Mouse (Mus musculus): ENCODE results near the gene Nuak2. TPM values are rescaled to one million over a fixed set of nuclear protein-coding genes. Genes with fewer than 3 reads are reported as not detected.
A peak's percentile ranks its signal among the peaks of the same experiment; 100 is the strongest.

The Nuak2 gene
- total and polyA plus RNA-seq, 2 experiments from 2014 or later: 7.7 to 7.9 TPM

DNA sequence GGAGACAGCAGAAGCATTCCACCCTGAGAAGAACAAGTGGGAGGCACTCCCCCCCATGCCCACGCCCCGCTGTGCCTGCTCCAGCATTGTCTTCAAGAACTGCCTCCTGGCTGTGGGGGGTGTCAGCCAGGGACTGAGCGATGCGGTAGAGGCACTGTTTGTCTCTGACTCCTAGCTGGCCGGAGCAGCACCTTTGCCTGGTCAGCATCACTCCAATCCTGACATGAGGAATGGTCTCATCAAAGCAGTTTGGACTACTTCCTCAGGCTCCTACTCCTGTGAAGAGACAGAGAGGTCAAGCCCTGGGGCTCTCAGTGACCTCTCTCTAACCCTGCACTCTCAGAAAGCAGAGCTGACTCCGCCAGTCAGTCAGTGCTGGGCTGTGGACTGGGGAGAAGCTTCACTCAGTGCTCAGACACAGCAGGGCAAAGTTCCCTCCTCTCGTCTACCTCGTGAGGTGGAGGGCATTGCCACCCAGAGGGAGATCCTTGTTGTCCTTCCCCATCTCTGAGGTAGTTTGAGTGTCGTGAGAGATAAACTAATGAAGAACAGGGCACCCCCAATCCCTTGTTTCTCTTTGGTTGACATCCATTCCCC lies 11.2 kb upstream of the Nuak2 start:
- peaks cover 6% of the 10 kb centered on the region; the same call in 1 of the 2 replicates for H3K4me1 ChIP-seq (ENCODE audit: insufficient read depth, low read length)
- H3K27ac ChIP-seq: no peak overlapping the region
- 37% methylated on average over 9 of the region's 9 CpGs for WGBS
- H3K9ac ChIP-seq (replicated peaks; ENCODE audit: low read length): no peak overlapping the region
- no peak for TF ChIP-seq CTCF (IDR thresholded peaks at IDR 0.05; ENCODE audit: low read depth)
- H3K9me3 ChIP-seq (ENCODE audit: low read length): no peaks in the 10 kb centered on the region
- H3K4me2 ChIP-seq (ENCODE audit: low read depth, low read length): no peak overlapping the region
- no peak overlapping the region for H3K4me3 ChIP-seq (ENCODE audit: low read length)
- peaks cover 3% of the 10 kb centered on the region; the same call in 1 of the 2 replicates for H3K27me3 ChIP-seq (ENCODE audit: insufficient read depth, low read length)
- DNase-seq (ENCODE audit: low spot score) (no peak), ATAC-seq (no peak)
- H3K36me3 ChIP-seq (ENCODE audit: insufficient read depth, low read length): no peaks in the 10 kb centered on the region

DNA sequence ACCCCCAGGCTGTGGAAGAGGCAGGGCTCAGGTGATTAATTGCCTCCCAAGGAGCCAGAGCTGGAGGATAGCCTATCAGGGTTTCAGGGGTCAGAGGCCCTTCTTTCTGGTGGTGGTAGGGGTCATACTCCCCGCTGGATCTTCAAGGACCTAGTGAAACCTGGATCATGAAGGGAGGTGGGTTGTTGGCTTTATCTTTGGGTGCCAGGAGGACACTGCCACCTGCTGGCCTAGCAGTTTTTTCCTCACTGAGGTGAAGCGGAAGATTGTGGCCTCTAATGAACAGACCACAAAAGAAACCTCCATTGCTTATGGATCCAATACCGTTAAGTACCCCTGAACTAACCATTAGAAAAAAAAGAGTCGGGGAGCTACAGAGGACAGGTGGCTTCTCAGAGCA lies 9.8 kb upstream of the Nuak2 start:
- DNase-seq (ENCODE audit: low spot score): peak; percentile 68
- no peaks in the 10 kb centered on the region for H3K9me3 ChIP-seq (ENCODE audit: low read length)
- no peak overlapping the region for H3K27ac ChIP-seq
- H3K27me3 ChIP-seq (ENCODE audit: insufficient read depth, low read length): peaks cover 3% of the 10 kb centered on the region; the same call in 1 of the 2 replicates
- H3K9ac ChIP-seq (replicated peaks; ENCODE audit: low read length): no peak overlapping the region
- H3K4me2 ChIP-seq (ENCODE audit: low read depth, low read length): no peak overlapping the region
- ATAC-seq: no peak
- no peaks in the 10 kb centered on the region for H3K36me3 ChIP-seq (ENCODE audit: insufficient read depth, low read length)
- WGBS: 44% methylated on average over 4 of the region's 4 CpGs
- TF ChIP-seq CTCF (IDR thresholded peaks at IDR 0.05; ENCODE audit: low read depth): peak; percentile 80
- no peak overlapping the region for H3K4me3 ChIP-seq (ENCODE audit: low read length)
- peaks cover 5% of the 10 kb centered on the region; the same call in 1 of the 2 replicates for H3K4me1 ChIP-seq (ENCODE audit: insufficient read depth, low read length)

- no peak overlapping the region for H3K27ac ChIP-seq
- 29% methylated on average over 4 of the region's 4 CpGs for WGBS
Measured at GRCm38 (mm10) chr1:132306808-132307207, 9.1 kb upstream of the Nuak2 start.

DNA sequence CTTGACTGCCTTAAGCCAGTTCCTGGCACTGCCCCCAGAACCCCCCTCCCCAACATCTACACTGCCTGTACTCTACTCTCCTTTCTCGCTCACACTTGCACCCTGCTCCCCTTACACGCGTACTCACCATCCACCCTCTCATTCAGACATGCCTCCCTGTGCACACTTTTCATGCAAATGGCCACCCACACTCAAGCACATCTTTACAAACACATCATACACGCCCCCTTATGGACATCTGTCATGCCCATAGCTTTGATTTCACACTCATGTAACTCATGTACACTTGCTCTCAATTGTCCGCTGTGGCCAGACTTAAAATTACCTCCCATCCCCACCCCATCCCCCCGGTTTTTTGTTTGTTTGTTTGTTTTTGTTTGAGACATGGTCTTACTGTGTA lies 8.0 kb upstream of the Nuak2 start:
- Histone ChIP-seq H3K4me2 (ENCODE audit: low read depth, low read length) (no peak overlapping the region), H3K9ac (replicated peaks; ENCODE audit: low read length) (no peak overlapping the region), H3K4me3 (ENCODE audit: low read length) (no peak overlapping the region), H3K9me3 (ENCODE audit: low read length) (no peaks in the 10 kb centered on the region), H3K27me3 (ENCODE audit: insufficient read depth, low read length) (peaks cover 3% of the 10 kb centered on the region; the same call in 1 of the 2 replicates), H3K27ac (no peak overlapping the region), H3K4me1 (ENCODE audit: insufficient read depth, low read length) (no peaks in the 10 kb centered on the region), H3K36me3 (ENCODE audit: insufficient read depth, low read length) (no peaks in the 10 kb centered on the region)
- ATAC-seq (no peak), DNase-seq (ENCODE audit: low spot score) (no peak)
- 79% methylated on average over 6 of the region's 6 CpGs for WGBS
- no peak for TF ChIP-seq CTCF (IDR thresholded peaks at IDR 0.05; ENCODE audit: low read depth)

More at GRCm38 (mm10) chr1:132306808-132307207, 9.1 kb upstream of the Nuak2 start:
- Histone ChIP-seq H3K4me2 (ENCODE audit: low read depth, low read length) (no peak overlapping the region), H3K27me3 (ENCODE audit: insufficient read depth, low read length) (peaks cover 3% of the 10 kb centered on the region; the same call in 1 of the 2 replicates), H3K9me3 (ENCODE audit: low read length) (no peaks in the 10 kb centered on the region), H3K9ac (replicated peaks; ENCODE audit: low read length) (no peak overlapping the region), H3K4me1 (ENCODE audit: insufficient read depth, low read length) (no peaks in the 10 kb centered on the region), H3K36me3 (ENCODE audit: insufficient read depth, low read length) (no peaks in the 10 kb centered on the region), H3K4me3 (ENCODE audit: low read length) (no peak overlapping the region)
- DNase-seq (ENCODE audit: low spot score): no peak
- no peak for ATAC-seq
- no peak for TF ChIP-seq CTCF (IDR thresholded peaks at IDR 0.05; ENCODE audit: low read depth)

- H3K9ac ChIP-seq (replicated peaks; ENCODE audit: low read length): no peak overlapping the region
- H3K4me2 ChIP-seq (ENCODE audit: low read depth, low read length): no peak overlapping the region
- H3K9me3 ChIP-seq (ENCODE audit: low read length): no peaks in the 10 kb centered on the region
- ATAC-seq (no peak), DNase-seq (ENCODE audit: low spot score) (no peak)
- H3K4me3 ChIP-seq (ENCODE audit: low read length): no peak overlapping the region
- 86% methylated on average over 7 of the region's 7 CpGs for WGBS
- TF ChIP-seq CTCF (IDR thresholded peaks at IDR 0.05; ENCODE audit: low read depth): no peak
- peaks cover 3% of the 10 kb centered on the region; the same call in 1 of the 2 replicates for H3K27me3 ChIP-seq (ENCODE audit: insufficient read depth, low read length)
- H3K36me3 ChIP-seq (ENCODE audit: insufficient read depth, low read length): no peaks in the 10 kb centered on the region
- no peaks in the 10 kb centered on the region for H3K4me1 ChIP-seq (ENCODE audit: insufficient read depth, low read length)
- H3K27ac ChIP-seq: no peak overlapping the region
Measured at GRCm38 (mm10) chr1:132308674-132309073, 7.3 kb upstream of the Nuak2 start.

DNA sequence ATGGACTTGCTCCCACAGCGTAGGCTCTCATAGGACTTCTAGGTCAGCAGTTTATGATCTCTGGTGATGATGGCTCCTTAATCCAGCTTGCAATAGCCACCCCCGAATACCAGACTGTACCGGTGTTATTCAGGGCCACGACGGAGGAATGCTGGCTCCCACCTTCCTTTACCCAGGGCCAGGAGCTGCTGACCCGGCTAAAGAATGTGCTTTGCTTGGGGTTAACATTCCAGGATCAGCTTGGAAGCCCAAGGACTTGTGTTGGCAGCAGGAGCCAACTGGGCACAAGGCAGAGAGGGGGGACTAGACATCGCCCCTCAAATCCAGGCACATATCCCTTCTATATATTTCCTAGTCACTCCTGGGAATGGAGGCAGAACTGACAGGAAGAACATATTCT lies 5.2 kb upstream of the Nuak2 start:
- H3K4me2 ChIP-seq (ENCODE audit: low read depth, low read length): no peak overlapping the region
- no peak overlapping the region for H3K27ac ChIP-seq
- H3K4me3 ChIP-seq (ENCODE audit: low read length): no peak overlapping the region
- H3K27me3 ChIP-seq (ENCODE audit: insufficient read depth, low read length): peaks cover 3% of the 10 kb centered on the region; the same call in 1 of the 2 replicates
- WGBS: 65% methylated on average over 7 of the region's 7 CpGs
- no peak overlapping the region for H3K9ac ChIP-seq (replicated peaks; ENCODE audit: low read length)
- H3K9me3 ChIP-seq (ENCODE audit: low read length): no peaks in the 10 kb centered on the region
- H3K4me1 ChIP-seq (ENCODE audit: insufficient read depth, low read length): no peaks in the 10 kb centered on the region
- ATAC-seq: no peak
- DNase-seq (ENCODE audit: low spot score): no peak
- no peaks in the 10 kb centered on the region for H3K36me3 ChIP-seq (ENCODE audit: insufficient read depth, low read length)
- TF ChIP-seq CTCF (IDR thresholded peaks at IDR 0.05; ENCODE audit: low read depth): no peak

- Histone ChIP-seq H3K4me2 (ENCODE audit: low read depth, low read length) (no peak overlapping the region), H3K36me3 (ENCODE audit: insufficient read depth, low read length) (no peaks in the 10 kb centered on the region), H3K27ac (no peak overlapping the region), H3K9ac (replicated peaks; ENCODE audit: low read length) (no peak overlapping the region), H3K9me3 (ENCODE audit: low read length) (no peaks in the 10 kb centered on the region), H3K4me1 (ENCODE audit: insufficient read depth, low read length) (no peaks in the 10 kb centered on the region), H3K4me3 (ENCODE audit: low read length) (no peak overlapping the region), H3K27me3 (ENCODE audit: insufficient read depth, low read length) (peaks cover 3% of the 10 kb centered on the region; the same call in 1 of the 2 replicates)
- ATAC-seq (no peak), DNase-seq (ENCODE audit: low spot score) (no peak)
- TF ChIP-seq CTCF (IDR thresholded peaks at IDR 0.05; ENCODE audit: low read depth): no peak
- WGBS: 84% methylated on average over 10 of the region's 10 CpGs
Measured at GRCm38 (mm10) chr1:132311174-132311859, 4.6 kb upstream of the Nuak2 start.

All from hindbrain, postnatal 0 days (tissue).